Mouse (Mus musculus) B cell, adult 67 days (primary cell): ENCODE data around the gene Olfr318. TPM values are rescaled to one million over a fixed set of nuclear protein-coding genes. Genes with fewer than 3 reads are reported as not detected.

ENCODE experiments used
- total RNA-seq, 2 experiments: library from RNA; stranded (reverse); gene quantifications; 4 replicates each; pipeline ENCODE4 v1.2.4; 2023

The Olfr318 gene
- total RNA-seq = under 1 TPM; 0.67 to 0.86 TPM

GRCm38 (mm10) chr11:58723914-58724313, at the start of gene Olfr318:
Gene Olfr318, minus strand, starts transcription at chr11:58724014.

GRCm38 (mm10) chr11:58772888-58773287, 49.1 kb upstream of the Olfr318 start, which contains the start of gene Olfr315:
Gene Olfr315, plus strand, starts transcription at chr11:58773188.

DNA sequence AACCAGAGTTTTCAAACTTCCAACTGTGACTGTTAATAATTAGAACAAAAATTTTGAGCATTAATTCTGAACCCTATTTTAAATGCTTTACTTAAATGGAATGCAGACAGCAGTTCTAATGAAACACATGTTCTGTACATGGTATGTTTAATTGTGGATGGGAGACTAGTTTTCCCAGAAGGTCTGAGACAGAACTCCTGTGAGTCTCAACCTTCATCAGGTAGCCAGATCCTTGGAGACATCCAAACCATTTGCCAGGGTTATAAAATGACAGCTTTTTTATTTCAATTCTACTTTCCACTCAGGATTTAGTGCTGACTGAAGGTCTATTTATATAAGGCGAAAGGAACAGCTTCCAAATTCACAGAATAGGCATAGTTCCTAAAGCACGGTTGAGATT, 28.6 kb upstream of the Olfr318 start, which contains the start of gene Olfr316:
Gene Olfr316, plus strand, starts transcription at position 301 of the 400 bp plus-strand sequence.

DNA sequence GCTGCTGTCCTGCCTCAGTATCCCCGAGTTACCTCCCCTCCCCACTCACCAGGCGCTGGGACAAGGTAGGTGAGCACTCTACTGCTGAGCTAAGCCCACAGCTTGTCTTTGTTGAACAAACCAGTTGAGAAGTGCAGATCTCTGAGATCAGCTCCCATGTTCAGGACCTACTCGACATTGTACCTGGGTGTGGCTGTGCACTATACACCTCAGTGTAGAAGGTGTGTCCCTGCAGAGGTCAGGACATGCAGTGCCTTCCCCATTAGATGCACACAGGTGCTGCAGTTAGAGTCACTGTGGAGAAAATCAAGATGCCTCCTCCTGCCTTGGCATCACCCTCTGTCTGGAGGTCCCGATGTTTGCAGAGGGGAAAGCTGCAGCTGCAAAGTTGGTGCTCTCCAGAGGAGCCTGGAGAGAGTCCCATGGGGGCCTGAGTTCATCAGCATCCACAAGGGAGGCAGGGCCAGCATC, 15.0 kb upstream of the Olfr318 start, which contains the start of gene Olfr317:
Gene Olfr317, minus strand, starts transcription at position 421 of the 471 bp plus-strand sequence.

GRCm38 (mm10) chr11:58698862-58699261, 25.0 kb downstream of the Olfr318 start, which contains the start of gene Olfr319:
Gene Olfr319, plus strand, starts transcription at chr11:58699162.

DNA sequence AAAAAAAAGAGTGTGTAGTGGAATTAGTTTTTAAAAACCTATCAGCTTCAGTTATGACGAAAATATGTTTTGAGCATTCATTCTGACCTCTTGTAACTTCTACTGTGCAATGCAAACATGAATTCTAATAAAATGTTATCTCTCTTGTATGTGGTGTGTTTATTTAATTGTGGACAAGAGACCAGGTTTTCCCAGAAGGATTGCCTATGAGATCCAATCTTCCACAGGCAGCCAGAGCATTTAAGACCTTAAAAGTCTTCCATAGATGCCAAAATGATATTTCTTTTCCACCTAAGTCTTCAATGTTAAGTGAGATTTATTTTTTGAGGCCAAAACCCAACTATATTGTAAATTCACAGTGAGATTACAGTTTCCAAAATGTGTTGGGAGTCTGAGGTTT, 43.0 kb downstream of the Olfr318 start, which contains the start of gene Olfr320:
Gene Olfr320, plus strand, starts transcription at position 301 of the 400 bp plus-strand sequence.

Other genes starting within 250 kb of the Olfr318 start
- gene Olfr332, start 231.5 kb downstream of the Olfr318 start, total RNA-seq = not detected
- not detected for gene Olfr331, start 221.4 kb downstream of the Olfr318 start, total RNA-seq
- gene Olfr330, start 189.2 kb downstream of the Olfr318 start, total RNA-seq = not detected
- not detected for gene Olfr329-ps, start 177.6 kb downstream of the Olfr318 start, total RNA-seq
- not detected for gene Olfr328, start 168.4 kb downstream of the Olfr318 start, total RNA-seq
- not detected for gene Olfr224, start 153.5 kb downstream of the Olfr318 start, total RNA-seq
- gene Olfr325, start 146.3 kb downstream of the Olfr318 start, total RNA-seq = not detected
- gene Olfr324, start 128.9 kb downstream of the Olfr318 start, total RNA-seq = not detected
- not detected for gene 2210407C18Rik, start 107.9 kb downstream of the Olfr318 start, total RNA-seq
- not detected for gene Olfr323, start 93.5 kb downstream of the Olfr318 start, total RNA-seq
- gene Trim58, start 83.5 kb downstream of the Olfr318 start, total RNA-seq = not detected
- not detected for gene Olfr322, start 65.2 kb downstream of the Olfr318 start, total RNA-seq
- gene Olfr320, start 42.9 kb downstream of the Olfr318 start, total RNA-seq = not detected
- gene Olfr319, start 24.9 kb downstream of the Olfr318 start, total RNA-seq = not detected
- not detected for gene Olfr317, start 15.2 kb upstream of the Olfr318 start, total RNA-seq
- gene Olfr316, start 28.7 kb upstream of the Olfr318 start, total RNA-seq = not detected
- gene Olfr315, start 49.2 kb upstream of the Olfr318 start, total RNA-seq = not detected
- not detected for gene Olfr314, start 58.9 kb upstream of the Olfr318 start, total RNA-seq
- gene Fam183b, start 77.9 kb upstream of the Olfr318 start, total RNA-seq = not detected
- gene Olfr313, start 91.0 kb upstream of the Olfr318 start, total RNA-seq = not detected
- gene Olfr312, start 105.2 kb upstream of the Olfr318 start, total RNA-seq = not detected
- gene Olfr311, start 115.2 kb upstream of the Olfr318 start, total RNA-seq = not detected
- 10 to 100 TPM in 1 of 2 experiments, 1 to 10 TPM in 1; 5.7 to 14.9 TPM for gene Gm12258, start 123.1 kb upstream of the Olfr318 start, total RNA-seq
- gene 2810021J22Rik, start 143.2 kb upstream of the Olfr318 start, total RNA-seq = 10 to 100 TPM in 1 of 2 experiments, 1 to 10 TPM in 1; 8.1 to 10.5 TPM
- gene Zfp39, start 180.2 kb upstream of the Olfr318 start, total RNA-seq = 10 to 100 TPM; 14.8 to 18.2 TPM
- not detected for gene Btnl10, start 193.9 kb upstream of the Olfr318 start, total RNA-seq
- 100 to 1,000 TPM; 126 to 142 TPM for gene Rnf187, start 214.9 kb upstream of the Olfr318 start, total RNA-seq
- 10 to 100 TPM; 15.2 to 21.8 TPM for gene Hist3h2ba, start 224.9 kb upstream of the Olfr318 start, total RNA-seq
- 10 to 100 TPM; 60.7 to 79.3 TPM for gene Hist3h2a, start 230.7 kb upstream of the Olfr318 start, total RNA-seq
- gene Trim17, start 230.7 kb upstream of the Olfr318 start, total RNA-seq = under 1 TPM; 0.21 to 0.35 TPM